Mouse (Mus musculus) central nervous system, embryonic 18 days (tissue): ENCODE measurements around the gene Erp29. TPM values are rescaled to one million over a fixed set of nuclear protein-coding genes. Genes with fewer than 3 reads are reported as not detected.

Source experiments
- polyA plus RNA-seq: library from polyadenylated mRNA; depleted of rRNA; stranded (reverse); fragments of >200 nt; gene quantifications from 2 replicates; pipeline ENCODE4 v1.2.3, GENCODE M21; 2012; rRNA removed

The Erp29 gene
- polyA plus RNA-seq: 141 and 157 TPM in 2 replicates

DNA sequence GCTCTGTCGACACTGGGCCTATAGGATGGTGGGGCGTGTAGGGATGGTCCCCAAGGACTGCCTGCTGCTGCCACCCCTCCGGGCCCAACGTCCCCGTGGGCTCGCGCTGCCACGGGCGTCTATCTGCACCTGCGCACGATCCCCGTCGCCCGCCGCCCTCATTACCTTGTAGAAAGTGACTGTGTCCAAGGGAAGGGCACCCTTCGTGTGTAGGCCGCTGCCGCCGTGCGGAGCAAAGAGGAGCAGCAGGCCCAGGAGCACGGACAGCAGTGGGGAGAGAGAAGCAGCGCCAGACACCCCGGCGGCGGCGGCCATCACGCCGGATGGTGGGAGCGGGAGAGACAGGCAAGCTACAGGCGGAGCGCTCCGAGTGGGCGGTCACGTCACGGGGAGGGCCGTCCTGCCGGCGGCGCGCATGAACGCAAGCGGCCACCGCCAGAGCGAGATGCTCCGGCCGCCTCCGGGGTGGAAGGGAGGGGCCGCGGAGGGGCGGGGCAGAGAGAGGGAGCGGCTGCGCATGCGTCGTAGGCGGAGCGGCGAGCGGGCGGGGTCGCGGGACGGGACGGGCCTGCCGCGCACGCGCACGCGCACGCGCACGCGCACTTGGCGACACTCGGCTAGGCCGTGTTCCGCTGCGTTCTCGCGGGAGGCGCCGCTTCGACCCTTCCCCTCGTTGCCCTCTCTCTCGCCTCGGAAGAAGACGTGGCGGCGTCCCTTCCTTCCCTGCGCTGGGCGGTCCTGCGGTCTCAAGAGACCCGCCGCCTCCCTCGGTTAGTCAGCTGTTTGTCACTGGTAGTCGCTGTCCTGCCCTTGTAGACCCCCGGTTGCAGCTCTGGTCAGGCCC, at the start of gene Erp29:
TSS of gene Erp29 (minus strand) at position 481 of the 844 bp plus-strand sequence.

DNA sequence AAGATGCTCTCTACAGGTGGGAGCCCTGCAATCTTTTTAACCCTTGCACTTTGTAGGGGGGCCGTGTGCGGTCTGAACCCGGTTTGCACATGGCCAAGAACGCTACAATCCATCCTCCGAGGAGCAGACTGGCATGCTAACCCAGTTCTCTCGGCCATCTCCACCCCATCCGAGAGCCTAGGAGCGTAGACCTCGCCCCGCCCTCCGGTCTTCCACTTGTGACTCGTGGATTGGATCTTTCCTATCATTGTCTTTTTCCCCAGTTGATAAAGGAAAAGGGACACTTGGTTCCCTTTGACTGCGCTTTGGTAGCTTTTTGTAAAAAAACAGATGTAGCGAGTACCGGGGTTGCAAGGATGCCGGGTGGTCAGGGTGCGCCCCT, 671 bp downstream of the Erp29 start, which contains the start of gene Tmem116:
TSS of gene Tmem116 (plus strand) at position 250 of the 382 bp plus-strand sequence.

DNA sequence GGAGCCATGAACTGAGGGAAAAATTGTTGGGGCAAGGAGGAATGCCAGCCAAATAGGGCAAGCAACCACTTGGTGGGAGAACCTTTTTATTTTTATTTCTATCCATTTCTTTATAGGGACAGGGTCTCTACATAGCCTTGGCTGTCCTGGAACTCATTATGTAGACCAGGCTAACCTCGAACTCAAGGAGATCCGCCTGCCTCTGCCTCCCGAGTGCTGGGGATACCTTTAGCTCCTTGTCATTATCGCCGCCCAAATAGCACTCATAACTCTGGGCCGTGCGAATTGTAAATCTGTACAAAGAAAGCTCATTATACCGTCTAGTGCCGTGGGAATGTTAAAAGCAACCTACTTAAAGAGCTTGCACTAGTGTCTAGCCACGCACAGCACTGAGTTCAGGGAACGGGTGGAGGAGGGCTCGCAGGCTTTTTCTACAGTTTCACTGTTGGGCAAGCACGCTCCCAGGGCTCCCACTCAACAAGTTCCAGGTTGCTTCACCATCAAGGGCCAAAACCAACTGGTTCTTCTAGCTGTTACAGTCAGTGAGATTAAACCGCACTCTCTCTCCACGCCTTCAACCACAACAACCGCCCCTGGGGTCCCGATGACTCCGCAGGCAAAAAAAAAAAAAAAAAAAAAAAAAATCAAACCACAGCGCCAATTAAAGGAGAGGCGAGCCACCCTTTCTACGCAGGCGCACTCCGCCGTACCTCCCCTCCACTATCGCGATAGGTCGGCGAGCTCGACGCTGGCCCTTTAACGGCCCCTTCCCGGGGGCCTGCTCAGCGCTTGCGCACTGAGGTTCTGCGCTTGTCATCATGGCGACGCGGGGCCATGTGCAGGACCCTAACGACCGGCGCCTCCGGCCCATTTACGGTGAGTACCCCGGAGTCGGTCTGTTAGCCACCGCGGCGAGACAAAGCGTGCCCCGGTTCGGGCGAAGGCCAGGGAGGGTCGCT, 54.8 kb downstream of the Erp29 start, which contains the start of gene Naa25:
TSS of gene Naa25 (plus strand) at position 750 of the 959 bp plus-strand sequence.

DNA sequence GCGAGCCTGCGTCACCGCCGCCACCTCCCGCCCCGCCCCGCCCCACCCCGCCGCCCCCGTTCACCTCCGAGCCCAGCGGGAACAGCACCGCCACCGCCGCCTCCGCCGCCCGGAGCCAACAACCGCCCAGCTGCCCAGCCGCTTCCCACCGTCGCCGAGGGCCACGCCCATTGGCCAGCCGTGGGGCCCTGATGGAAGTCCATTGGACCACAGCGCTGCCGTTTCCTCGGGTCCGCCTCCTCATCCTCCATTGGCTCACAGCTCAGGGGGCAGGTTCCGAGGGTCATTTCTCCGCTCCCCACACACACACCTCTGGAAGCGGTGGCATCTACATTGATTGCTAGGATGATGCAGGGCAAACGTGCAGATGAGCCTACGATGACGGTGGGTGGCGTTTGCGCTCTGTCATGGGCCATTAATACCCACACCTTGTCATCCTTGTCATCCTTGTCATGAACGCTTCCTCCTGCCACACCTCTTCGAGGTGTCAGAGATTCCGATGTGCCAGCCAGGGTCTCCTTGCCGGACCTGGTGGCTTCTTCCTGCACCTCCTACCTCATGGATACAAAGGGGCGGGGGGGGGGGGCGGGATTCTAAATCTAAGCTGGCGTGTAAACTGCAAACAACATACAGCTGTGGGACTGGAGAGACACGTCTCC, 66.7 kb downstream of the Erp29 start, which contains the start of gene Trafd1:
TSS of gene Trafd1 (minus strand) at position 172 of the 659 bp plus-strand sequence.

Other genes with a start within 250 kb of the Erp29 start
- gene Rpl6, start 248.0 kb downstream of the Erp29 start, polyA plus RNA-seq: 686 and 689 TPM in 2 replicates
- gene Hectd4, start 232.3 kb downstream of the Erp29 start, polyA plus RNA-seq: 61.8 and 68.4 TPM in 2 replicates
- gene Trafd1, start 66.9 kb downstream of the Erp29 start, polyA plus RNA-seq: 168 and 172 TPM in 2 replicates
- gene Naa25, start 54.6 kb downstream of the Erp29 start, polyA plus RNA-seq: 33.8 and 35.4 TPM in 2 replicates
- 1.3 and 2.2 TPM in 2 replicates for gene Tmem116, start 613 bp downstream of the Erp29 start, polyA plus RNA-seq
- not detected in 2 replicates for gene Adam1b, start 50.9 kb upstream of the Erp29 start, polyA plus RNA-seq
- 35.6 and 38.7 TPM in 2 replicates for gene Adam1a, start 93.0 kb upstream of the Erp29 start, polyA plus RNA-seq
- gene Gm42878, start 93.0 kb upstream of the Erp29 start, polyA plus RNA-seq: 0.14 and 0.36 TPM in 2 replicates
- 126 and 129 TPM in 2 replicates for gene Mapkapk5, start 93.4 kb upstream of the Erp29 start, polyA plus RNA-seq
- 133 and 141 TPM in 2 replicates for gene Aldh2, start 141.3 kb upstream of the Erp29 start, polyA plus RNA-seq
- 2.3 and 2.4 TPM in 2 replicates for gene Acad12, start 166.4 kb upstream of the Erp29 start, polyA plus RNA-seq
- 1.4 and 2.0 TPM in 2 replicates for gene Acad10, start 208.0 kb upstream of the Erp29 start, polyA plus RNA-seq
- gene Brap, start 208.1 kb upstream of the Erp29 start, polyA plus RNA-seq: 34.8 and 36.3 TPM in 2 replicates